Mouse (Mus musculus) hematopoietic stem cell, adult 5-6 weeks (primary cell): ENCODE measurements around the gene Kcne3. TPM values are rescaled to one million over a fixed set of nuclear protein-coding genes. Genes with fewer than 3 reads are reported as not detected.
A peak's percentile ranks its signal among the peaks of the same experiment; 100 is the strongest.

Source experiments
- ATAC-seq, 2 experiments: fragments of 125-278 bp in 1 of 2; replicated peaks in 1 of 2; 2 replicates each; pipeline ENCODE4 v1.8.0; 2016 to 2017; ENCODE audit warnings: inconsistent platforms in 2 of 2, mild to moderate bottlenecking in 2 of 2, moderate number of reproducible peaks in 2 of 2, low read depth in 1 of 2, moderate TSS enrichment in 1 of 2; ENCODE audit not compliant: low FRiP score in 2 of 2, poor library complexity in 2 of 2, severe bottlenecking in 2 of 2, insufficient read depth in 1 of 2, low TSS enrichment in 1 of 2
- total RNA-seq: library from RNA; stranded (forward); fragments of 172-1452, 232-1000 nt; gene quantifications from 2 replicates; pipeline ENCODE4 v1.2.3, GENCODE M21; 2017

Kcne3 gene
- total RNA-seq, 1 experiment from 2014 or later: 0.55 TPM

DNA sequence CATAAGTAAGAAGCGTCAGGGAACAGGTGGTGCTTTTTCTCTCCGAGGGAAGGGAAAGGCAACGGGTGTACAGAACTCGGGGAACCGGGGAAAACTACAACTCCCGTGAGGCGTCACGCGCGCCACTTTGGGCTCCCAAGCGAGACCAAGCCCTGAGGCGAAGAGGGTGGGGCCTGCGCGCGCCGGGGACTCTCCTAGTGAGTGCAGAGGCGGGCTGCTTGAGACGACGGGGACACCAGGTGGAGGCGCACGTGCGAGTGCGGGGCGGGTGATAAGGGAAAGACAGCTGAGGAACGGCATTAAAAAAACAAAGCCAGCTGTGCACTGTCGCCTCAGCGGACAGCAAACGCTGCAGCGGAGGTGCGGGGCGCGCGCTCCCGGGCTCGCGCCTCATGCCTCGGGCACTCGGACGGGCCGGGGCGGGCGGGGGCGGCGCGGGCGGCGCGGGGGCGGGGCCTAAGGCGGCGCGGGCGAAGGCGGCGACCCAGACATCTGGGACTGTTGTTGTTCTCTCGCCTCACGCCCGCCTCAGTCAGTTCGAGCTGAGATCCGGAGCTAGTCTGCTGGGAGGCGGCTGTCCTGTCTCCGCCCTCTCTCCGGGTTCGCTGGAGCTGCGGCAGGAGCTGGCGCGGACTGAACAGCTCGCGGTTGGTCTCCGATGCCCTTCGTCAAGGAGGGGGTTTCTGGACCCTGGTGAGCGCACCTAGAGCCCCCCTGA is 51.0 kb downstream of the Kcne3 start, which contains the start of gene Pgm2l1:
Gene Pgm2l1 (plus strand): TSS at position 237 of the 718 bp plus-strand sequence.
- ATAC-seq: peak; percentile 95 to 98

DNA sequence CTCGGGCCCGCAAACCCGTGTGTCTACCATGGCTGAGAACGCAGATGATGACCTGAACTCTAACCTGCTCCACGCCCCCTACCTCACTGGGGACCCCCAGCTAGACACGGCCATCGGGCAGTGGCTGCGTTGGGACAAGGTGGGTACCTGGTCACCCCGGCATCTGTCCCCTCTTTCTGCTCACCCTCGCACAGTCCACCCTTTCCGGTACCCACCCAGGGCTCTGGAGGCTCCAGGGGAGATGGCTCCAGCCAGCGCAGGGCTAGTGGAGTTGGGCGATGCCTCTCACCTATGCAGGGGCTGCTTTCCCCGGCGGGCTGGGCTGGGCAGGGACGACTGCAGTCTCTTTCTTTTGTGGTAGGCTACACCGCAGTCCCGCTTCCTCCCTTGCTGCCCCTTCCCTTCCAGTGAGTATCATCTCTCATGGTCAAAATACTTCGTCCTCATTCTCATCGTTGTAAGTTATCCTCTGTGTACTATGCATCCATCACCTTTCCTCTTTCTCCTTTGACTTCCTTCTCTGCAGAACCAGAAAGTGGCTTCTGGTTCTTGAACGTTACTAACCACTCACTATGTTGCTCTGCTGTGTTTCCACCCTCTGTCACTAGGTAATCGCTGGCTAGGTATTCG is 51.7 kb downstream of the Kcne3 start:
- peak in 1 of 2 experiments; percentile 31; a peak in 3 of 4 replicates for ATAC-seq

- no peak for ATAC-seq
These were observed 52.7 kb downstream of the Kcne3 start for GRCm38 (mm10) chr7:100228957-100229356.

GRCm38 (mm10) chr7:100230646-100231045 is 54.3 kb downstream of the Kcne3 start:
- ATAC-seq: no peak

DNA sequence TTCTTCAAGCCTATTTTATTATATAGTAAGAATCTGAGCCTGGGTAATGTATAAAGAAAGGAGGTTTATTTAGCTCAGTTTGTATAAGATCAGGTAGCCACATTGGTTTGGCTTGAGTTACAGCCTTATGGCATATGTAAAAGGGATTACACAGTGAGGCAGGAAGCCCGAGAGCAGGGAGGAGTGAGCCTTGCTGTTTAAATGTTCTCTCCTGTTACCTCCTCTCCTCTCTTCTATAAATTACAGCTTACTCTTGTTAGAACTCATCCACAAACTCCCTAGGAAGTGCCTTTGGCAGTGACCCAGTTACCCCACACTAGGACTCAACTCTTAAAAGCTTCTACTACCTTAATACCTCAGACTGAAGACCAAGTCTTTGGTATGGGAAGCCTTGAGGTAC is 55.4 kb downstream of the Kcne3 start:
- no peak for ATAC-seq

DNA sequence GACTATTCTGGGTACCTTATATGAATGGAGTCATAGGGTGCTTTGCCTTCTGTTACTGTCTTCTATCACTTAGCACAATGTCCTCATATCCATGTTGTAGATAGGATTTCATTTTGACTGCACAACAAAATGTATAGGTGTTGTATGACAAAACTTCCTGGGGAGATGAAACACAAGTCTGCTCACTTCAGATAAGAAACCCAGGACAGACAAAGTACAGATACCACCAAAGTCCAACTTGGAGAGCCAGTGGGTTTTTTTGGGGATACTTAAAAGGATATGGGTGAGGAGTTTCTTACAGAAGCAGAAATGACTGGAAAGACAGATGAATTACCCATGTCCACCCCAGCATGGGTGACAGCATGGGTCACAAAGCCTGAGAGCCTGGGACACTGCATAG is 57.4 kb downstream of the Kcne3 start:
- ATAC-seq: no peak

Other genes with a start within 250 kb of the Kcne3 start
- gene Rnf169, start 196.1 kb upstream of the Kcne3 start, total RNA-seq: 23.1 and 30.9 TPM in 2 replicates
- not detected in 2 replicates for gene Chrdl2, start 170.3 kb upstream of the Kcne3 start, total RNA-seq
- gene Pold3, start 54.9 kb upstream of the Kcne3 start, total RNA-seq: 118 and 147 TPM in 2 replicates
- 14.0 and 15.7 TPM in 2 replicates for gene Lipt2, start 17.2 kb upstream of the Kcne3 start, total RNA-seq
- 22.4 and 29.2 TPM in 2 replicates for gene Pgm2l1, start 50.9 kb downstream of the Kcne3 start, total RNA-seq
- gene P4ha3, start 109.0 kb downstream of the Kcne3 start, total RNA-seq: not detected in 2 replicates
- 35.1 and 36.7 TPM in 2 replicates for gene C2cd3, start 195.7 kb downstream of the Kcne3 start, total RNA-seq
- gene Ppme1, start 195.8 kb downstream of the Kcne3 start, total RNA-seq: 65.2 and 70.2 TPM in 2 replicates